Mouse (Mus musculus): ENCODE data around the gene Grin2a.
A peak's percentile ranks its signal among the peaks of the same experiment; 100 is the strongest.

The Grin2a gene

DNA sequence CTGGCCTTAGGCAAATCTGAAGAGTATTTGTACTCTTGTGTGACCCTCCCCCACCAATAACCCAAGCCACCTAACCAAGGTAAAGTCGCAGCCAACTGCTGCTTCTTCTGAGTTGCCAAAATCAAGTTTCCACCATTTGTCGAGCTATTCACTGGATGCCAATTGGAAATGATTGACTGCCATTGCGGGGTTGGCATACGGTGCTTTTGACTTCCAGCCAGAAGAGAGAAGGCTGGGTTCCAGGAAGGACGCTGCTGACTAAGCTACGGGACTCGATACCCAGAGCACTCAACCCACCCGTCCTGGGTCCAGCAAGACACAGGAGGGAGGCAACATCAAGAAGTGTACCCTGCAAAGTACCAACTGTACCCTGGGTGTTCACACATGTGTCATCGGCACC, 242.3 kb downstream of the Grin2a start:
- no peak for DNase-seq (ENCODE audit: low read depth, low spot score)

- DNase-seq (ENCODE audit: low read depth, low spot score): no peak
Observed at GRCm38 (mm10) chr16:9752600-9752999, 242.8 kb downstream of the Grin2a start.

GRCm38 (mm10) chr16:9751045-9751569, 244.3 kb downstream of the Grin2a start:
- DNase-seq (ENCODE audit: low read depth, low spot score): peak; percentile 4

- no peak for DNase-seq (ENCODE audit: low read depth, low spot score)
Observed at GRCm38 (mm10) chr16:9749661-9750060, 245.7 kb downstream of the Grin2a start.

DNA sequence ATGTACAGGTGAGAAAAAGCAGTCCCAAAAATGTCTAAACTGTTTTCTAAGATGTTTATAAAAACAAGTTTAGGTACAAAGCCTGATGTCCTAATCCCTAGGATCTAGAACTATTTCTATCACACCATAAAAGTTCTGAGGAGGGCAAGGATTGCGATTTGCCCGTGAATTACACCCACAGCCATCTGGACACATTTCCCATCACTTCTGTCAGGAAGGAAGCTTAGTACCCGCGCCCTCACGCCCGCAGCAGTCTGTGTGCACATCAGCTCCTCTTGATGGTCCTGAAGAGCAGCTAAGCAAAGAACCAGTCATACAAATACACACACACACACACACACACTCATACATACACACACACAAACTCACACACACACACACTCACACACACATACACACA, 252.9 kb downstream of the Grin2a start:
- no peak for DNase-seq (ENCODE audit: low read depth, low spot score)

- DNase-seq (ENCODE audit: low read depth, low spot score): no peak
Observed at GRCm38 (mm10) chr16:9738679-9739078, 256.7 kb downstream of the Grin2a start.

GRCm38 (mm10) chr16:9737131-9737530, 258.2 kb downstream of the Grin2a start:
- no peak for DNase-seq (ENCODE audit: low read depth, low spot score)

GRCm38 (mm10) chr16:9735365-9736080, 259.8 kb downstream of the Grin2a start:
- no peak for DNase-seq (ENCODE audit: low read depth, low spot score)

- no peak for DNase-seq (ENCODE audit: low read depth, low spot score)
Observed at GRCm38 (mm10) chr16:9727603-9728002, 267.8 kb downstream of the Grin2a start.

GRCm38 (mm10) chr16:9725578-9726113, 269.7 kb downstream of the Grin2a start:
- no peak for DNase-seq (ENCODE audit: low read depth, low spot score)

DNA sequence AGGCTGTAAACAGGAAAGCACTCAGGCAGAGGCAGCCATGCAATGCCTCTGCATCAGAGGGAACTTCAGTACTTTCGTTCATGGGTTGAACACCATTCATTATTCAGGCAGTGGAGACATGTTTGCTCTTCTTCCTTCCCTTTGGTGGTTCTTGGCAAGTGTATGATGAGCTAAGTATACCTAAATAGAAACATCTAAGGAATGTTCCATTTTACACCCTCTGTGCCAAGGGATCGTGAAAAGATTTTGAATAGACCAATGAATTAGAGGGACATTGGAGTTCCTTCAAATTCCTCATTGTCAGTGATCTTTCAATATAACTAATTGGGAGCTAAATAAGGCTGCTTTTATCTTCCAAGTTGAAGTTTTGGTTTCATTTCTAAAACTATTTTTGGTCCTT, 284.0 kb downstream of the Grin2a start:
- DNase-seq (ENCODE audit: low read depth, low spot score): no peak

GRCm38 (mm10) chr16:9709921-9710320, 285.4 kb downstream of the Grin2a start:
- DNase-seq (ENCODE audit: low read depth, low spot score): no peak

- DNase-seq (ENCODE audit: low read depth, low spot score): no peak
Observed at GRCm38 (mm10) chr16:9697141-9697540, 298.2 kb downstream of the Grin2a start.

GRCm38 (mm10) chr16:9694081-9694480, 301.3 kb downstream of the Grin2a start:
- DNase-seq (ENCODE audit: low read depth, low spot score): no peak

- DNase-seq (ENCODE audit: low read depth, low spot score): no peak
Observed at GRCm38 (mm10) chr16:9688523-9689140, 306.7 kb downstream of the Grin2a start.

DNA sequence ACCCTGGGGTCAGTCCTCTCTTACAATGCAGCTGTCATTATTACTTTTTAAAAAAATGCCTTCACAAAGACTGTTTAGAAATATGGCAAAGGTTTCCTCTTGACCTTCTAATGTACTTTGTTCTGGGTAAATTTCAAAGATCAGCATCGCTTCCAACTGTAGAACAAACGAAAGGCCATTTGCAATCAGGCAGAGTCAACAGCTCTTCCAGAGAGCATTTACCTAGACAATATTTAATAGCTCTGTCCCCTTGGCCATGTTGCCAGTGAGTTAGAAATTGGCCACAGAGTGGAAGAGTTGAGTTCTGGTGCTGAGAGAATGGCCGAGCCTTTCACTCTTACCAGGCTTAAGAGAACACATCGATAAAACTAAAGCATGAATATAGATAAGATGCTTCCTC, 314.8 kb downstream of the Grin2a start:
- no peak for DNase-seq (ENCODE audit: low read depth, low spot score)

GRCm38 (mm10) chr16:9679994-9680393, 315.4 kb downstream of the Grin2a start:
- DNase-seq (ENCODE audit: low read depth, low spot score): no peak

- DNase-seq (ENCODE audit: low read depth, low spot score): no peak
Observed at GRCm38 (mm10) chr16:9678750-9679149, 316.6 kb downstream of the Grin2a start.

DNA sequence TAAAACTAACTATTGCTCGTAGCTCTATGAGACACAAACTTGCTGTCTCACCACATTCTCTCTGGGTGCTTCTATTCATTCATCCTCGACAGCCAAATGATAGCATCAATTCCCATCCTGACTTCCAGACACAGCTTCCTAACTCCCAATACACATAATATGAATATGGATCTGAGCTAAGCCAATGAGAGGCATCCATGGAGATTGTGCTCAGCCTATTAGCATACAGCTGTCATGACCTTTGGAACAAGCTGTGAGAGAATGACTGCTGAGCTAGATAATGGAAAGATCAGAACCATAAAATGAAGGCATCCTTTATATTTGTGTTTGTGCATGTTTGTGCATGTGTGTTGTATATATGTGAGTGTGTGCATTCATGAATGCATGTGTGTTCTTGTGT, 323.0 kb downstream of the Grin2a start:
- no peak for DNase-seq (ENCODE audit: low read depth, low spot score)

GRCm38 (mm10) chr16:9671222-9671621, 324.1 kb downstream of the Grin2a start:
- no peak for DNase-seq (ENCODE audit: low read depth, low spot score)

DNA sequence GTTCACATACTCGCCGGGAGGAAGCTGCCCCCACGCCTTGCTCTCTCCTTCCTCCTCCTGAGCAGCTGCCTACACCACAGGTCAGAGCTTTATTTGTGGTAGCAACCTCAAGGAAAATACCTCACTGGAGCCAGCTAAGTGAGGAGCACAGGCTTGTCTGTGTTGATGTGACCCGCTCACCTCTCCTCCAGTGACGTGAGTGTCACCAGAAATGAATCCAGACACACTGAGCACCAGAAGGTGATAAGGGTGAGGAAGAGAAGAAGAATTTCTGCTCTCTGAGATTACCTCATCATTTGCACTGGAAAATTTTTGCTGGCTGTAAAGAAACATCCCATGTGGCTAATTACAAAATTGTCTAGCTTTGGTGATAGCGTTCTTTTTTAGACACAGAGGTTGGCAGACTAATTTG, 324.6 kb downstream of the Grin2a start:
- DNase-seq (ENCODE audit: low read depth, low spot score): no peak

- DNase-seq (ENCODE audit: low read depth, low spot score): no peak
Observed at GRCm38 (mm10) chr16:9665896-9666295, 329.5 kb downstream of the Grin2a start.

DNA sequence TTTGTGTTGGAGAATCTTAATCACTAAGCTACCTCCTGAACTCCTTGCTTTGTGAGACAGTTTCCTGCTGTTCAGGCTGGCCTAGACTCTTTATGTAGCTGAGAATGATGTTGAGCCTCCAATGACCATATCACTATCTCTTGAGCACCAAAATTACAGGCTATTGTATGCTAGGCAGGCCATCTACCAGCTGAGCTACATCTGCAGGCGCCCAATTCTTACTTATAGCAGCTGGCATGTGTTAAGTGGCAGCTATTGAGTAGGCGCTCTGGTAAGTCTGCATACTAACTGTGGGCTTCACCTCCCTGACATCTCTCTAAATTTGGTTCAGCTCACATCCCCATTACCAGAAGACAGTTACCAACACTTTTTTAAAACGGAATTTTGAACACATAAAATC, 331.3 kb downstream of the Grin2a start:
- no peak for DNase-seq (ENCODE audit: low read depth, low spot score)

All from 3T3-L1 (cell line).